Mouse (Mus musculus) kidney, postnatal 0 days (tissue): ENCODE measurements around the gene Gm10837. TPM values are rescaled to one million over a fixed set of nuclear protein-coding genes. Genes with fewer than 3 reads are reported as not detected.

Source experiments
- ATAC-seq: fragments of 200-750 bp; cut with Nextera tagmentation; replicated peaks from 2 replicates; pipeline ENCODE4 v1.8.0; 2017; ENCODE audit warnings: low read depth, moderate number of reproducible peaks, moderate TSS enrichment, moderate library complexity; ENCODE audit not compliant: low FRiP score
- DNase-seq: peaks from one replicate; pipeline ENCODE4 v3.0.0-alpha.2; 2016; ENCODE audit warnings: low spot score
- H3K27ac ChIP-seq: fragments of 300-500 bp; sonication (generic); 2 replicates; pipeline ENCODE4 v1.5.1; 2014; ENCODE audit warnings: mild to moderate bottlenecking
- H3K27me3 ChIP-seq: fragments of 300-500 bp; sonication (generic); 2 replicates; pipeline ENCODE4 v1.6.1; 2014; ENCODE audit warnings: low read length, mixed read lengths; ENCODE audit not compliant: insufficient read depth
- H3K36me3 ChIP-seq: fragments of 300-500 bp; sonication (generic); 2 replicates; pipeline ENCODE4 v1.6.1; 2014; ENCODE audit warnings: low read length, mixed read lengths; ENCODE audit not compliant: insufficient read depth
- H3K4me1 ChIP-seq: fragments of 300-500 bp; sonication (generic); replicated peaks from 2 replicates; pipeline ENCODE4 v1.6.1; 2014; ENCODE audit warnings: antibody characterized with exemption, low read length, mixed read lengths; ENCODE audit not compliant: insufficient read depth
- H3K4me2 ChIP-seq: fragments of 300-500 bp; sonication (generic); 2 replicates; pipeline ENCODE4 v1.6.1; 2014; ENCODE audit warnings: mild to moderate bottlenecking, low read length, moderate library complexity, mixed read lengths
- H3K4me3 ChIP-seq: fragments of 300-500 bp; sonication (generic); replicated peaks from 2 replicates; pipeline ENCODE4 v1.5.1; 2014; ENCODE audit warnings: low read depth, low read length
- H3K9ac ChIP-seq: fragments of 300-500 bp; sonication (generic); 2 replicates; pipeline ENCODE4 v1.6.1; 2014; ENCODE audit warnings: low read depth, low read length
- H3K9me3 ChIP-seq: fragments of 300-500 bp; sonication (generic); replicated peaks from 2 replicates; pipeline ENCODE4 v1.6.1; 2016; ENCODE audit warnings: low read length, inconsistent platforms, mixed read lengths
- CTCF ChIP-seq: IDR thresholded peaks from 2 replicates; pipeline ENCODE4 v1.5.1; 2016; ENCODE audit warnings: antibody characterized with exemption, low read depth, mild to moderate bottlenecking, moderate library complexity
- WGBS: fragments of 180-500 bp; shearing (Covaris S2); extraction: QIAGEN DNeasy Blood & Tissue Kit; methylation state at CpG from one replicate; pipeline ENCODE4 v1.1.7; 2014; 5-methylcytosine and 5-hydroxymethylcytosine counted together
- polyA plus RNA-seq: library from polyadenylated mRNA; unstranded; fragments of >200 nt; fragmentation: Nextera tagmentation; extraction: Ambion mirVana; gene quantifications from 2 replicates; pipeline ENCODE4 v1.2.1, GENCODE M21; 2015

Gene Gm10837
- polyA plus RNA-seq, 1 experiment from 2014 or later = not detected

DNA sequence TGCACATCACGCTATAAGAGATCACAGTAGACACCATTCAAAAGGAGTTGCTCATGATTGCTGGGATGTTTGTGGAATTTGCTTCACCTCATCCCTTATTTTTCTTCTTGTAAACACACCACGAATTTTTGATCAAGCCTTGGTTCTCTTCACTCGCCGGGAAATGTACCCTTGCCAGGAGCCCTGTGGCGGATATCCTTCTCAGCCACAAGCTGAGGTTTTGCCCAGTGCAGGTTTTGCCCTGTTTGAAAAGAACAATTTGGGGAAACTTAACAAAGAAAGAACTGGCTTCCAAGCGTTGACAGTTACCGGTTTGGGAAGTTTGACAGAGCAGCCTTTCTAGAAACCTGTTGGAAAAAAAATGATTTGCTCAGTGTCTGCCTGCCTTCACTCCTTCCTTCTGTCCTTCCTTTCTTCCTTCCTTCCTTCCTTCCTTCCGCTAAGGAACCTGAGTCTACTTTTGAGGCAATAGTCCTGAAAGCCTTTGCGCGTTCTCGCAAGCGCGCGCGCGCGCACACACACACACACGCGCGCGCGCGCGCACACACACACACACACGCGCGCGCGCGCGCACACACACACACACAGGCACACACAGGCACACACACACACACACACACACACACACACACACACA is 18.8 kb upstream of the Gm10837 start:
- Histone ChIP-seq H3K4me3 (no peak overlapping the region), H3K4me2 (no peak overlapping the region), H3K36me3 (no peaks in the 10 kb centered on the region), H3K9ac (no peak overlapping the region), H3K27ac (no peak overlapping the region), H3K9me3 (no peaks in the 10 kb centered on the region), H3K27me3 (peaks cover 99% of the 10 kb centered on the region), H3K4me1 (peaks cover 15% of the 10 kb centered on the region; the same call in 1 of the 2 replicates)
- no peak for DNase-seq
- 12% methylated on average over 31 of the region's 31 CpGs for WGBS
- ATAC-seq = no peak
- no peak for TF ChIP-seq CTCF

GRCm38 (mm10) chr14:122472161-122472560 is 18.2 kb upstream of the Gm10837 start:
- DNase-seq (no peak), ATAC-seq (no peak)
- H3K27ac ChIP-seq = no peak overlapping the region
- 2% methylated on average over 13 of the region's 13 CpGs for WGBS
- no peak overlapping the region for H3K4me2 ChIP-seq
- no peak for TF ChIP-seq CTCF
- peaks cover 15% of the 10 kb centered on the region; the same call in 1 of the 2 replicates for H3K4me1 ChIP-seq
- H3K9me3 ChIP-seq = no peaks in the 10 kb centered on the region
- H3K9ac ChIP-seq = no peak overlapping the region
- peaks cover 99% of the 10 kb centered on the region for H3K27me3 ChIP-seq
- H3K4me3 ChIP-seq = no peak overlapping the region
- no peaks in the 10 kb centered on the region for H3K36me3 ChIP-seq

DNA sequence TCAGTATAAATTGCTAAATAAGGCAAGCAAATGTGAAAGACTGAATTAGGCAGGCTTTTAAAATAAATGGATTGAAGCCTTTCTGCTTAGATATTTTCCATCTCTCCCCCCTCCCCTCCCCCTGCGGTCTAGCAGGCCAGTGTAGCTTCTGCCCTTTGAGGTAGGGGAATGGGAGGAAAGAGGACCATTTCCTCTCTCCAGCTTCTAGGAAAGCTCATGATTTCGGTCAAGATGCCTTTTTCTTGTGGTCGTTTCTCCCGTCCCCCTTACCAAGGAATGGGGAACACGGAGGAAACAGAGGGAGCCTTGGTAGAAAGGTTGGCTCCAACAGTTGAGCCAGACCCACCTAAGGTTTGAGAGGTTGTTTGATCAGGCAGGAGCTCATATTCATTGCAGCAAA is 17.7 kb upstream of the Gm10837 start:
- WGBS = 1% methylated on average over 5 of the region's 5 CpGs
- Histone ChIP-seq H3K4me1 (peaks cover 15% of the 10 kb centered on the region; the same call in 1 of the 2 replicates), H3K36me3 (no peaks in the 10 kb centered on the region), H3K27me3 (peaks cover 99% of the 10 kb centered on the region), H3K9ac (no peak overlapping the region), H3K27ac (no peak overlapping the region), H3K4me2 (no peak overlapping the region), H3K4me3 (no peak overlapping the region), H3K9me3 (no peaks in the 10 kb centered on the region)
- ATAC-seq = no peak
- DNase-seq = no peak
- no peak for TF ChIP-seq CTCF

GRCm38 (mm10) chr14:122473211-122473751 is 17.1 kb upstream of the Gm10837 start:
- no peak overlapping the region for H3K4me3 ChIP-seq
- no peak for TF ChIP-seq CTCF
- H3K4me1 ChIP-seq = peaks cover 15% of the 10 kb centered on the region; the same call in 1 of the 2 replicates
- H3K27ac ChIP-seq = no peak overlapping the region
- no peaks in the 10 kb centered on the region for H3K9me3 ChIP-seq
- no peak overlapping the region for H3K4me2 ChIP-seq
- no peak for ATAC-seq
- 2% methylated on average over 17 of the region's 17 CpGs for WGBS
- H3K9ac ChIP-seq = no peak overlapping the region
- peaks cover 98% of the 10 kb centered on the region for H3K27me3 ChIP-seq
- H3K36me3 ChIP-seq = no peaks in the 10 kb centered on the region
- no peak for DNase-seq

DNA sequence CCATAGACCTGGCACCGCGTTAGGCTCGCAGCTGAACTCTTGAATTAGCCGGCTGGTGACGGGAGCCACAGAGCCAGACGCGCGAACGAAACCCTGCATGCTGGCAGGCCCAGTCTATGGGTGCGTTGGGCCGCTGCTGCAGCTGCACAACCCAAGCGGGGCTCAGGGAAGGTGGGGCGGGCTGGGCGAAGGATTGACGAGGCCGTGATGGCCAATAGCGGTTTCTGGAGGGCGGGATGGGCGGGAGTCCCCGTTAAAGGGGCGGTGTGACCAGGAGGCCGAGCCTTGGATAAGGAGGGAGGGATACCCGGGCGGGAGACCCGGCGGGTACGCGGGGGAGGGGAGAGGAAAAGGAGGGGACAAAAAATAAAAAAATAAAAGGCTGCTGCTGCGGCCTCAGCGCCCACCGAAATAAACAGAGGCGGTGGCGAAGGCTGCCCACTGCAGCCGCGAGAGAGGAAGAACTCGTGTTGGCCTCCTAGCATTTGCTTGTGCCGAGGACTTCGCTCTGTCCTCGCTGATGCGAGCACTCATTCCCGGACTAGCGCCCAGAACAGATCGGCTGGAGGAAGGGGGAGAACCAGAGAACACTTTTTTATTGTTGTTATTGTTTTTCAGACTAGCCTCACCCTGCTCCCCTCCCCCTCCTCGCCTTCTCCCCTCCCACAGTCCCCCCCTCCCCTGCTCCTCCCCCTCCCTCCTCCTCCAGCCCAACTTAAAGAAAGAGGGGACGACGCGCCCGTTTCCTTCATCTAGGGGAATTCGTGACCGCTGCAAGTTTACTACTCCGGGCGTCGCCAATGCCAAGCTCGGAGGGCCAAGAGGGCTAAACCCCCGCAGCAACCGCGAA is 16.1 kb upstream of the Gm10837 start:
- no peak overlapping the region for H3K9ac ChIP-seq
- peak overlapping the region; percentile 33 for H3K4me3 ChIP-seq
- H3K9me3 ChIP-seq = no peaks in the 10 kb centered on the region
- peaks cover 97% of the 10 kb centered on the region for H3K27me3 ChIP-seq
- no peaks in the 10 kb centered on the region for H3K36me3 ChIP-seq
- H3K4me1 ChIP-seq = peaks cover 15% of the 10 kb centered on the region; the same call in 1 of the 2 replicates
- TF ChIP-seq CTCF = no peak
- whole genome bisulfite sequencing = under 1% methylated on average over 51 of the region's 57 CpGs
- no peak overlapping the region for H3K27ac ChIP-seq
- peak overlapping the region; percentile 66 for H3K4me2 ChIP-seq
- no peak; the same call in 1 of the 2 replicates for ATAC-seq
- peak; percentile 27 for DNase-seq

- peak within 1 kb of the TSS; percentile 66 for H3K4me2 ChIP-seq
- no peaks in the 10 kb centered on the region for H3K36me3 ChIP-seq
- 4% methylated on average over 20 of the region's 73 CpGs for WGBS
- H3K27me3 ChIP-seq = peaks cover 96% of the 10 kb centered on the region
- no peak for TF ChIP-seq CTCF
- ATAC-seq (peak; percentile 53; the same call in 1 of the 2 replicates), DNase-seq (no peak)
- H3K27ac ChIP-seq = no peak within 1 kb of the TSS
- peak within 1 kb of the TSS; percentile 8; the same call in 1 of the 2 replicates for H3K9ac ChIP-seq
- H3K4me1 ChIP-seq = peaks cover 15% of the 10 kb centered on the region; the same call in 1 of the 2 replicates
- peak within 1 kb of the TSS; percentile 33 for H3K4me3 ChIP-seq
- H3K9me3 ChIP-seq = no peaks in the 10 kb centered on the region
These were observed 15.4 kb upstream of the Gm10837 start, which contains the start of gene Zic2 for GRCm38 (mm10) chr14:122474891-122475556. Zic2 (plus strand) TSS chr14:122475435.
